Mouse (Mus musculus) lung, postnatal 25 days (tissue): ENCODE measurements at regions not wholly inside any gene's neighbourhood (a gene's known extent, or its start where the extent isn't known, plus 50 kb on each side); places are given as distances from the start of the nearest gene placed in this dataset.

Experiments
- DNase-seq: peaks from one replicate; pipeline ENCODE4 v3.0.0; 2022; ENCODE audit warnings: low spot score

- DNase-seq = no peak
Measured at GRCm38 (mm10) chr2:8628007-8628406, 1118.6 kb upstream of the Celf2 start.

- DNase-seq = no peak
Measured at GRCm38 (mm10) chr2:8628485-8629208, 1119.3 kb upstream of the Celf2 start.

- DNase-seq = no peak
Measured at GRCm38 (mm10) chr2:8638082-8638481, 1128.7 kb upstream of the Celf2 start.

- no peak for DNase-seq
Measured at GRCm38 (mm10) chr2:8639282-8639681, 1129.9 kb upstream of the Celf2 start.

- DNase-seq = no peak
Measured at GRCm38 (mm10) chr2:8645463-8645862, 1136.1 kb upstream of the Celf2 start.

- DNase-seq = no peak
Measured at GRCm38 (mm10) chr2:8660544-8660943, 1151.2 kb upstream of the Celf2 start.

- DNase-seq = peak; percentile 48
Measured at GRCm38 (mm10) chr2:8673751-8674378, 1164.5 kb upstream of the Celf2 start.

GRCm38 (mm10) chr2:8675537-8675936 is 1166.2 kb upstream of the Celf2 start:
- DNase-seq = no peak

GRCm38 (mm10) chr2:8676546-8676945 is 1167.2 kb upstream of the Celf2 start:
- DNase-seq = no peak

- no peak for DNase-seq
Measured at GRCm38 (mm10) chr2:8690846-8691643, 1181.7 kb upstream of the Celf2 start.

GRCm38 (mm10) chr2:8729306-8729705 is 1151.7 kb upstream of the 4930412O13Rik start:
- DNase-seq = peak; percentile 68

- DNase-seq = peak; percentile 44
Measured at GRCm38 (mm10) chr2:8754142-8754541, 1126.9 kb upstream of the 4930412O13Rik start.

GRCm38 (mm10) chr2:8756546-8756945 is 1124.5 kb upstream of the 4930412O13Rik start:
- DNase-seq = no peak

GRCm38 (mm10) chr2:8770636-8771035 is 1110.4 kb upstream of the 4930412O13Rik start:
- DNase-seq = peak; percentile 18

GRCm38 (mm10) chr2:8781152-8781935 is 1099.7 kb upstream of the 4930412O13Rik start:
- DNase-seq = no peak

GRCm38 (mm10) chr2:8782225-8782624 is 1098.8 kb upstream of the 4930412O13Rik start:
- DNase-seq = no peak

- no peak for DNase-seq
Measured at GRCm38 (mm10) chr2:8802061-8802460, 1079.0 kb upstream of the 4930412O13Rik start.

- no peak for DNase-seq
Measured at GRCm38 (mm10) chr2:8809609-8810008, 1071.4 kb upstream of the 4930412O13Rik start.

- DNase-seq = no peak
Measured at GRCm38 (mm10) chr2:8818127-8818526, 1062.9 kb upstream of the 4930412O13Rik start.

- DNase-seq = no peak
Measured at GRCm38 (mm10) chr2:8825406-8825805, 1055.6 kb upstream of the 4930412O13Rik start.
